In genomic region chr2:103982250-103982649, GRCm38 (mm10) we compare ENCODE assay signal across 8 mouse cellular contexts. TPM values are rescaled to one million over a fixed set of nuclear protein-coding genes. Genes with fewer than 3 reads are reported as not detected.
DNase-seq lines count a peak whose midpoint lies in the region; ATAC-seq lines count a peak whose summit lies in the region.

No protein-coding gene starts in this region.

- H3K9me3 ChIP-seq in embryonic facial prominence, embryonic 10.5 days, result no peaks in the 10 kb centered on the region
- H3K9me3 ChIP-seq in liver, embryonic 16.5 days (replicated peaks; ENCODE audit: control insufficient read depth, low read length), result no peaks in the 10 kb centered on the region
- H3K9me3 ChIP-seq in neural tube, embryonic 14.5 days (ENCODE audit: control insufficient read depth, low read length), result no peaks in the 10 kb centered on the region

- H3K4me2 ChIP-seq in liver, embryonic 16.5 days (ENCODE audit: low read depth, low read length), result no peak overlapping the region
- no peak overlapping the region for H3K4me2 ChIP-seq in neural tube, embryonic 14.5 days (ENCODE audit: low read depth, low read length)

- 0 out of 2 replicates have a peak, but pooled peaks cover 2% of the 10 kb centered on the region for H3K4me1 ChIP-seq in embryonic facial prominence, embryonic 10.5 days
- H3K4me1 ChIP-seq in liver, embryonic 16.5 days (ENCODE audit: control insufficient read depth, low read depth, low read length), result peaks cover 5% of the 10 kb centered on the region
- H3K4me1 ChIP-seq in neural tube, embryonic 14.5 days (ENCODE audit: control insufficient read depth, insufficient read depth, low read length), result peaks cover 11% of the 10 kb centered on the region

- ATAC-seq in liver, embryonic 16.5 days (ENCODE audit: low read depth), result peak; percentile 55; the same call in 1 of the 2 replicates
- peak; percentile 86 for ATAC-seq in neural tube, embryonic 14.5 days (ENCODE audit: low read depth)

- peak; percentile 66 for DNase-seq in A20 (ENCODE audit: low read depth, low spot score)
- DNase-seq in adrenal gland, adult 2 months, result peak; percentile 81
- DNase-seq in embryonic facial prominence, embryonic 10.5 days (ENCODE audit: low spot score), result peak; percentile 81
- peak; percentile 82 for DNase-seq in heart, adult 8-10 months (ENCODE audit: low spot score)
- peak; percentile 80 for DNase-seq in kidney, postnatal 14 days
- peak; percentile 16 to 71 for DNase-seq in thymus, postnatal 10 days (ENCODE audit: low spot score in 2 of 2)

- no peak overlapping the region for H3K4me3 ChIP-seq in embryonic facial prominence, embryonic 10.5 days
- H3K4me3 ChIP-seq in liver, embryonic 16.5 days (ENCODE audit: low read depth, low read length), result no peak overlapping the region
- no peak overlapping the region for H3K4me3 ChIP-seq in neural tube, embryonic 14.5 days (ENCODE audit: low read depth, low read length)

- WGBS in embryonic facial prominence, embryonic 10.5 days, result 9% methylated on average over 5 of the region's 5 CpGs
- WGBS in liver, embryonic 16.5 days (ENCODE audit: insufficient replicate concordance), result 20% methylated on average over 5 of the region's 5 CpGs
- 9% methylated on average over 5 of the region's 5 CpGs for WGBS in neural tube, embryonic 14.5 days

- H3K9ac ChIP-seq in liver, embryonic 16.5 days (ENCODE audit: low read depth, low read length), result no peak overlapping the region
- no peak overlapping the region for H3K9ac ChIP-seq in neural tube, embryonic 14.5 days (replicated peaks; ENCODE audit: low read depth, low read length)

- H3K36me3 ChIP-seq in embryonic facial prominence, embryonic 10.5 days (replicated peaks), result no peaks in the 10 kb centered on the region
- peaks cover 64% of the 10 kb centered on the region for H3K36me3 ChIP-seq in liver, embryonic 16.5 days (ENCODE audit: control insufficient read depth, insufficient read depth)
- H3K36me3 ChIP-seq in neural tube, embryonic 14.5 days (ENCODE audit: control insufficient read depth, insufficient read depth, low read length), result no peaks in the 10 kb centered on the region; the same call in 1 of the 2 replicates

- no peak overlapping the region for H3K27ac ChIP-seq in embryonic facial prominence, embryonic 10.5 days (replicated peaks)
- H3K27ac ChIP-seq in liver, embryonic 16.5 days (ENCODE audit: low read length), result no peak overlapping the region
- no peak overlapping the region for H3K27ac ChIP-seq in neural tube, embryonic 14.5 days (ENCODE audit: low read depth, low read length)

- H3K27me3 ChIP-seq in embryonic facial prominence, embryonic 10.5 days (replicated peaks; ENCODE audit: low read depth, poor library complexity, severe bottlenecking), result peaks cover 18% of the 10 kb centered on the region; the same call in 1 of the 2 replicates
- no peaks in the 10 kb centered on the region for H3K27me3 ChIP-seq in liver, embryonic 16.5 days (ENCODE audit: control insufficient read depth, insufficient read depth, low read depth, low read length)
- no peaks in the 10 kb centered on the region for H3K27me3 ChIP-seq in neural tube, embryonic 14.5 days (ENCODE audit: control insufficient read depth, insufficient read depth, low read length)

RNA-seq across cellular contexts. Expression of gene Lmo2, which starts 24.5 kb away (rescaled TPM):
- total RNA-seq in adrenal gland, adult 2 months (2021), result 10 to 100 TPM; 19.1 to 31.8 TPM
- polyA plus RNA-seq in adrenal gland, adult 2 months (2012; rRNA removed), result 24.0 and 26.7 TPM in 2 replicates
- 13.7 and 15.7 TPM in 2 replicates for polyA plus RNA-seq in embryonic facial prominence, embryonic 10.5 days (2016; fragmentation: Nextera tagmentation; extraction: Ambion mirVana)
- total RNA-seq in heart, adult 8-10 months (2022), result 10 to 100 TPM; 25.6 to 27.7 (median 26.0) TPM
- polyA plus RNA-seq in liver, embryonic 16.5 days (2015; fragmentation: Nextera tagmentation; extraction: Ambion mirVana), result 126 and 128 TPM in 2 replicates
- polyA plus RNA-seq in neural tube, embryonic 14.5 days (2014; fragmentation: Nextera tagmentation; extraction: Ambion mirVana), result 64.2 and 68.0 TPM in 2 replicates

RNA-seq across cellular contexts. Expression of gene Fbxo3, which starts 45.3 kb away (rescaled TPM):
- total RNA-seq in adrenal gland, adult 2 months (2021), result 10 to 100 TPM; 66.3 to 77.9 TPM
- 9.3 and 12.8 TPM in 2 replicates for polyA plus RNA-seq in adrenal gland, adult 2 months (2012; rRNA removed)
- polyA plus RNA-seq in embryonic facial prominence, embryonic 10.5 days (2016; fragmentation: Nextera tagmentation; extraction: Ambion mirVana), result 44.4 and 44.9 TPM in 2 replicates
- 10 to 100 TPM; 51.5 to 57.2 (median 52.1) TPM for total RNA-seq in heart, adult 8-10 months (2022)
- polyA plus RNA-seq in liver, embryonic 16.5 days (2015; fragmentation: Nextera tagmentation; extraction: Ambion mirVana), result 46.9 and 53.9 TPM in 2 replicates
- polyA plus RNA-seq in neural tube, embryonic 14.5 days (2014; fragmentation: Nextera tagmentation; extraction: Ambion mirVana), result 74.0 and 82.5 TPM in 2 replicates

RNA-seq across cellular contexts. Expression of gene 4931422A03Rik, which starts 45.9 kb away (rescaled TPM):
- not detected for total RNA-seq in adrenal gland, adult 2 months (2021)
- polyA plus RNA-seq in adrenal gland, adult 2 months (2012; rRNA removed), result not detected in 2 replicates
- 1.1 and 1.6 TPM in 2 replicates for polyA plus RNA-seq in embryonic facial prominence, embryonic 10.5 days (2016; fragmentation: Nextera tagmentation; extraction: Ambion mirVana)
- total RNA-seq in heart, adult 8-10 months (2022), result not detected
- 1.1 and 1.8 TPM in 2 replicates for polyA plus RNA-seq in liver, embryonic 16.5 days (2015; fragmentation: Nextera tagmentation; extraction: Ambion mirVana)
- polyA plus RNA-seq in neural tube, embryonic 14.5 days (2014; fragmentation: Nextera tagmentation; extraction: Ambion mirVana), result 2.2 and 3.3 TPM in 2 replicates
